Mouse (Mus musculus) ES-E14 (cell line): ENCODE data around the gene Chat.

Experiments
- CHD2 ChIP-seq: IDR thresholded peaks from 2 replicates; pipeline ENCODE4 v1.6.1; 2014; ENCODE audit warnings: mild to moderate bottlenecking, low read depth, low read length, inconsistent platforms
- MAFK ChIP-seq: IDR thresholded peaks from 2 replicates; pipeline ENCODE4 v1.6.1; 2014; ENCODE audit warnings: mild to moderate bottlenecking, low read depth, low read length, inconsistent platforms; ENCODE audit not compliant: insufficient read depth
- ZC3H11A ChIP-seq: IDR thresholded peaks from 2 replicates; pipeline ENCODE4 v1.6.1; 2012; ENCODE audit warnings: low read depth, mild to moderate bottlenecking, inconsistent platforms, low read length, borderline replicate concordance
- ZNF384 ChIP-seq: IDR thresholded peaks from 2 replicates; pipeline ENCODE4 v1.6.1; 2012; ENCODE audit warnings: low read depth, low read length, inconsistent platforms

DNA sequence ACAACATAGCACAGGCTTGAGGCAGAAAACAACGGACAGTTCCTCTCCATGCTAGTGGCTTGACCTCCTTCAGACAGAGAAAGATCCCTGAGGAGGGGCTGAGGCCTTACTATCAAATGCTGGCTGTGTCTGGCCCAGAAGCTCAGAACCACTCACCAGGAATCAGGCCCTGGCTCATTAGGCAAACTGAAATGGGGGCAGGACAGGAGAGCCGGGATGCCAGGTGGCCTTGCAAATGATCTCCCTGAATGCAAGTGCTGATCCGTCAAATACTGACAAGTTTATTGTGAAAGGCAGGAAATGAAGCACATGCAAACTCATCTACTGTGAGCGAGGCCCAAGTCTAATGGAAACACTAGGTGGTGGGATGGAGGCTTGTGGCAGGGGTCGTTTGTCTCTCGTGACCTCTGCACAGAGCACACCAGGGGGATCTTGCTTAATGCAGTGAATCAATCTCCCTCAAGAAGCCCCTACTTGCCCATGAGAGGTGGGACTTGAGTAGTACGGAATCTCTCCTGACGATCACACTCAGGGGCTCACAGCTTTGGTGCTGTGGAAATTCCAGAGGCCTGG lies 36.7 kb downstream of the Chat start:
- TF ChIP-seq CHD2 = no peak
- TF ChIP-seq MAFK = no peak
- no peak for TF ChIP-seq ZNF384
- no peak for TF ChIP-seq ZC3H11A
